Mouse (Mus musculus) cortical plate, adult 2 months (tissue): ENCODE data around the gene Lrrc72.

Experiments used
- CTCF ChIP-seq: fragments of 200-500 bp; IDR thresholded peaks from 2 replicates; pipeline ENCODE4 v1.5.1; 2011; ENCODE audit warnings: mild to moderate bottlenecking, control low read depth, low read length; ENCODE audit not compliant: insufficient read depth; ENCODE audit errors: extremely low read depth
- POLR2A ChIP-seq: fragments of 200-500 bp; IDR thresholded peaks from 2 replicates; pipeline ENCODE4 v1.6.1; 2011; ENCODE audit warnings: mild to moderate bottlenecking, low read length, control low read depth; ENCODE audit not compliant: insufficient read depth; ENCODE audit errors: extremely low read depth

DNA sequence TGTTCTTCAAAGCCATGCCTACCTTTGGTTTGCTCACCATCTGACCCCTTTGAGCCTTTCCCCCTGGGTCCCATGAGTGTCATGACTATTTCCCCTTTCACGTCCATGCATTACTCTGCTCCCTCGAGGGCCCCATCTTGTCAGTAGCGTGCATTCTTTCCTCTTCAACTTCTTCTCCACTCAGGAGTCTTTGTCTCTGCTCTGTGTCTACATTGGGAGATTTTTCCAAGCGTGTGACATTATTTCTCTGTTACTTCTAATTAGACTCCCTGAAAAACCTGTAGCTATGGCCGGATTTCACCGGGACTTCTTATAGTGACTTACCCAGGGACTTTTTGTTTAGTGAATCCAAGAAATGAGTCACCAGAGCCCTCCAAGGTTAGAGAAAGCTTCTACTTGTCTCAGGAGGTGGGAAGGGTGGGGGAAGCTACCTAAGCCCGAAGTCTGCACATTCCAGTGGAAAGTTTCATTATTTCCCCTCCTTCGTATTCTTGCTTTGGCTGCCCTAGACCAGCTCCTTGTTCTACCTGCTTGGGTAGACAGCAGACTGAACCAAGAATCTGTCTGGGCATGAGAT lies 14.6 kb upstream of the Lrrc72 start:
- TF ChIP-seq POLR2A (no peak), CTCF (no peak)
